Mouse (Mus musculus): ENCODE data around the gene Gper1. TPM values are rescaled to one million over a fixed set of nuclear protein-coding genes. Genes with fewer than 3 reads are reported as not detected.
A peak's percentile ranks its signal among the peaks of the same experiment; 100 is the strongest.

Gene Gper1
- polyA plus RNA-seq, 1 experiment = 5.7 TPM

GRCm38 (mm10) chr5:139441726-139442018, 18.7 kb downstream of the Gper1 start:
- DNase-seq (ENCODE audit: extremely low spot score in 1 of 2, low spot score in 1 of 2) = no peak

DNA sequence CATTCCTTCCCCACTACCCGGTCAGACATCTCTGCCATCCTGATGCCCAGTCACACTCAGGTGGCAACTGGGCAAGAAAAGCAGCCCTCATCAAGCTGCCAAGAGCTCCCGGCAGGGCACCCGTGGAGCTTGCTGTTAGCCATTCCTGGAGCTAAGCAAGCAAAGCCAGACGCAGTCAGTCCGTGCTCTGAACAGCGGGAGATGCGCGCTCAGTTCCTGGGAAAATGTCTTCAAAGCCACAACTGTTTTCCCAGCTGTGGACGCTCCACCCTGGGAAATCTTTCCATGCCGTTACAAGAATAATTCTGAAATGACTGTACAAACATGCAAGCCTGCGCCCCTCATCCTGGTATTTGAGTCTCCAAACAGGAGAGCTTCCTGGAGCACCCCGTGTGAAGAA, 19.5 kb downstream of the Gper1 start:
- no peak for DNase-seq (ENCODE audit: extremely low spot score in 1 of 2, low spot score in 1 of 2)

DNA sequence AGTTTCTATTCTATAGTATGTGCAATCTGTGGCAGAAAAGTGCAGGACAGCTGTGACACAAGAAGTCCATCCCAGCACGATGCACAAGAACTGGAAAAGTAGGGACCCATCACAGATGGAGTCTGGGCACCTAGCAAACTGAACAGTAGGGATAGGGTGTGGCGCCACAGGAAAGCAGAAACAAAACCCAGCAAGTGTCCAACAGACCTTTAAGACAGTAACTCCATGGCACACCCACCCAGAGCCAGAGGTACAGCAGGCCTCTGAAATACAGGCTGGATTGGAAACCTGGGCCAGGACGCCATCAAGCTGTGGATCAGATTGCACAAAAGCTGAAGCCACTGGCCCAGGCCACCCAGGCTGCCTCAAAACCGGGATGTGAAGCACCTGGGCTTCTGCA, 20.0 kb downstream of the Gper1 start:
- DNase-seq (ENCODE audit: extremely low spot score in 1 of 2, low spot score in 1 of 2) = no peak

DNA sequence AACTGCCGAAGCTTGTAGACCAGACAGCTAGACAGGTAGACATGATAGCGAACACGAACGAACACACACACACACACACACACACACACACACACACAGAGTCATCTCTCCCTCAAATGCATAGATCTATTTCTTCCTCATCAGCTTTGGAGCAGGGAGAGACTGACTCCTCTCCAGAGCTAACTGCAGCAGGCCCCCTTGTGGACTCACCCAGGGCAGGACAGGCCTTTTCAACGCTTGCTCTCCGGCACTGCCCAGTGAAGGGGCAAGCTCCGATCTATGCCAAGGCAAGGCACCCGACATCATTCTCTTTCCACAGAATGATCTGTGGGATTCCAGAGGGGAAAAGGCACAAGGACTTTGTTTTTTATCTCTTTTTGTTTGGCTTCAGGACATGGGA, 22.3 kb downstream of the Gper1 start:
- DNase-seq (ENCODE audit: extremely low spot score in 1 of 2, low spot score in 1 of 2) = no peak

DNA sequence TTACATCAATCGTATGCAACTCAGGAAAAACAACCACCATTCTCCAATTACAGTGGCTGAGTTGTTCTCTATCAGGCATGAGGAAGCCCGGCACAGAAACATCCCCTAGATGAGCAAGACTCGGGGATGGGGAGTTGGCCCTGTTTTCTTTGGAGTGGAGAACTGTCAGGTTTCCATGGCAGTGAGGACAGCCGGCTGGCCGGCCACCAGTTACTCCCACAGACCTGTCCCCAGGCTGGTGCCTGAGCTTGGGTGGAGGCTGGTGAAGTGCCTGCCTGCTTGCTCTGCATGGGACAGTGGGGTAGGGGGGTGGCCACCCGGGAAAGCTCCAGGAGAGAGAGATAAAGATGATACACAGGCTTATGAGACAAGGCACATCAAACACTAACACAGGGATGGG, 25.1 kb downstream of the Gper1 start:
- DNase-seq (ENCODE audit: extremely low spot score in 1 of 2, low spot score in 1 of 2) = no peak

DNA sequence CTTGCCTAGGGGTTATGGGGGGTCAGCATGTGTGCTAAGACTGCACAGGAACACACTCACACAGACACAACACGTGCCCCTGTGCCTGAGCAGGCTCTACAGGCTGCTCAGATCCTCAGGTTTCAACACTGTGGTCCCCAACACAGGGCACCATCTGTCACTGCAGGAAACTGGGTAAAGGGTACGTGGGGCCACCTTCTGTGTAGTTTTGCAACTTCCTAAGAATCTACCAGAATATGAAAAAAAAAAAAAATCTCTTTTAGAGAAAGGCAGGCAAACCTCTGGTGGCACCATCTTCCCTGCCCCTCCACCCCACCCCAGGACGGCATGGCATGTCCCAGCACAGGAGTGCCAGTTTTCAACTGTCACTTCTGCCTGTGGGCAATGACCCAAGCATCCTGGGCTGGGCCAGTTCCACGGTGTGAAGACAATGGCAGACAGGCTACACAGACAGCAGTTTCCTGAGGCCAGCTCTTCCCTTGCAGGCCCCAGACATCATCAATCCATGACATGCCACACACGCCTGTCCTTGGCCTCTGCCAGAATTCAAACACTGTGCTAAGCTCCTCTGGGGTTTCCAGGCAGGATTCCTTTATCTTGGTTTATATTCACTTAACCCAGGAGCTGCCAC, 26.3 kb downstream of the Gper1 start:
- DNase-seq (ENCODE audit: extremely low spot score in 1 of 2, low spot score in 1 of 2) = no peak

- DNase-seq (ENCODE audit: extremely low spot score in 1 of 2, low spot score in 1 of 2) = no peak
Observed at GRCm38 (mm10) chr5:139449926-139450325, 27.0 kb downstream of the Gper1 start.

DNA sequence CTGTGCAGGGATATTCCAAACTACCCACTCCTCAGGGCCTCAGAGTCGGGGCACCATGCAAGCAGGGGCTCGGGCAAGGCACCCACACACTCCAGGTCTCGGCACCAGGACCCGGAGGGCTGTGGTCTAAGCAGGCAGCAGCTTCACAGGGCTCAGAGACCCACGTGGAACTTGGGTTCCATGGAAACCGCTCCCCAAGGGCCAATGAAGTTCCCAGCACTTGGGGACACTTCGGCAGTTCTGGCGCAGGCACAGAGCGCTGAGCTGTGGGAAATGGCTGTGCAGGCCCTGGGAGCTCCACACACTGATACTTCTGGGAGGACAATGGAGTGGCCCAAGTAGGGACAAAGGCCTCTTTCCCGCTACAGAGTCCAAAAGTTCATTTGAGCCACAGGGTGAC, 30.1 kb downstream of the Gper1 start:
- no peak for DNase-seq (ENCODE audit: extremely low spot score in 1 of 2, low spot score in 1 of 2)

DNA sequence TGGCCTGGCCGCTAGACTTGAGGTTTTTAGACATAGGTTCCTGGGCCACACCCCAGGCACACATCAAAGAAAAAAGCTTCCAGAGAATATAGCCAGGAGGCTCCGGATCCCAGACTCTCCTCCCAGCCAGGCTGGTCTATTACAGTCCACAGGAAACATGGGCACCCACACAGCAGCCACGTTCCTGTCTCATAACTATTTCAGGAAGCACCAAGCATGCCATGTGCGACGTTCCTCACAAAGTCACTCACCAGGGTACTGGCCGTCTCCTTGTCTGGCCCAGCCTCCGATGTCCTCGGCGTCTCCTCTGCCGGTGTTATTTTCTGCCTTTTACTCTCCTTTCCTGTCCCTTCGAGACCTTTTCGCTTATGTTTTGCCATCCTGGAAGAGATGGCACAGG, 32.2 kb downstream of the Gper1 start:
- DNase-seq (ENCODE audit: extremely low spot score in 1 of 2, low spot score in 1 of 2) = peak; percentile 42 to 66

DNA sequence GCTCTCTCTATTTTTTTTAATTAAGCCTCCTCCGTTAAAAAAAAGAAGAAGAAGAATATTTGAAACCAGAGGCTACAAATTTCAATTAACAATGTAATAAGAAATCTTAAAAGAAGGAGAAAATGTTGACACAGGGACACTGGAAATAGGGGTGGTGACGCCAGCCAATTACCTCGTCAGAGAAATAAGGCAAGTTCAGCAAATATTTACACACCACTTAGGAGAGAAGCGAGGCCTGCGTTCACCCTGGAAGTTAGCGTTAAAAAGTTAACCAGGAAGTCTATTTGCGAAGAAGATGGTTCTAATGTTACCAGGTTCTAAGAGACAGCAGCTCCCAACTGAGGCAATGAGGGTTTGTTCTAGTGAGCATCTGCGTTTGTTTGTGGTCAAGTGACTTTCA, 34.3 kb downstream of the Gper1 start:
- DNase-seq (ENCODE audit: extremely low spot score in 1 of 2, low spot score in 1 of 2) = no peak

GRCm38 (mm10) chr5:139459938-139460337, 37.0 kb downstream of the Gper1 start:
- no peak for DNase-seq (ENCODE audit: extremely low spot score in 1 of 2, low spot score in 1 of 2)

- DNase-seq (ENCODE audit: extremely low spot score in 1 of 2, low spot score in 1 of 2) = peak; percentile 95 to 99
Observed at GRCm38 (mm10) chr5:139460384-139461067, 37.6 kb downstream of the Gper1 start, which contains the start of gene 3110082I17Rik. Gene 3110082I17Rik, minus strand, starts transcription at chr5:139460527.

DNA sequence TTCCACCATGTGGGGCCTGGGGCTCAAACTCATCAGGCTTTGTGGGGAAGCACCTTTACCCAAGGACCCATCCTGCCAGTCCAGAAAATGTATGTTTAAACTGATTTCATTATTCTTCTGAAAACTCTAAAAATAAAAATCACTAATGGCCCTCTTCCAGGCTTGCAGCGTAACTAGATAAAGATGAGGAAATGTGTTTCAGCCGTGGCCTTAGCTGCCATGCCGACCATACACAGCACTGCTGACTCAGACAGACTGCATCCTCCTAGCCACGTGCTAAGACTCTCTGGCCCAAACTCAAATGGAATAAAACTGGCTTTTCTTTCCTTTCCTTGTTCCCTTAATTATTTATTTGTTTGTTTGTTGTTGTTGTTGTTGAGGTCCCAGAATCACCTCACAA, 41.9 kb downstream of the Gper1 start:
- no peak for DNase-seq (ENCODE audit: extremely low spot score in 1 of 2, low spot score in 1 of 2)

DNA sequence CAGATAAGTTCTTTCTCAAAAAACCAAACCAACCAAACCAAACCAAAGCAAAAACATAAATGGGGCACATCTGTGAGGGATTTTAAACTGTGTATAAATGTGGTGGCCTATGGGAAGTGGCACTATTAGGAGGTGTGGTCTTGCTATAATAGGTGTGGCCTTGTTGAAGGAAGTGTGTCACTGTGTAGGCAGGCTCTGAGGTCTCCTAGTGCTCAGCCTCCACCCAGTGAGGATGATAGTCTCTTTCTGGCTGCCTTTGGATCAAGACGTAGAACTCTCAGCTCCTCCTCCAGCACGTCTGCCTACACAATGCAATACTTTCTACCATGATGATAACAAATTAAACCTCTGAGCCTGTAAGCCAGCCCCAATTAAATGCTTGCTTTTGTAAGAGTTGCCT, 43.4 kb downstream of the Gper1 start:
- no peak for DNase-seq (ENCODE audit: extremely low spot score in 1 of 2, low spot score in 1 of 2)

DNA sequence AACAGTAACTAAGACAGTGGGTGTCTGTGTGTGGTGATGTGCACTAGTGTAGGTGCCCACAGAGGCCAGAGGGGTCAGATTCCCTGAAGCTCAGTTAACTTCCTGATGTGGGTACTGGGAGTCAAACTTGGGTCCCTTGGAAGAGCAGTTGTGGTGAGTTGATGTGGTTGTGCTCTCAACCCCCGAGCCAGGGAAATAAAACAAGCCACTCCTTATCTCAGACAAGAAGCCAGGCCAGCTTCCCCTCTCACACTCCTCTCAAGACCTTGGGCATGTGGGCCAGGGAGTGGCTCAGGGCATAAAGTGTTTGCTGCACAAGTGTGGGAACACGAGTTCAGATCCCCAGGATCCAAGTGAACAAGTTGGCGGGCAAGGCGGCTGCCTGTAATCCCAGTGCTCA, 43.9 kb downstream of the Gper1 start:
- DNase-seq (ENCODE audit: extremely low spot score in 1 of 2, low spot score in 1 of 2) = no peak

DNA sequence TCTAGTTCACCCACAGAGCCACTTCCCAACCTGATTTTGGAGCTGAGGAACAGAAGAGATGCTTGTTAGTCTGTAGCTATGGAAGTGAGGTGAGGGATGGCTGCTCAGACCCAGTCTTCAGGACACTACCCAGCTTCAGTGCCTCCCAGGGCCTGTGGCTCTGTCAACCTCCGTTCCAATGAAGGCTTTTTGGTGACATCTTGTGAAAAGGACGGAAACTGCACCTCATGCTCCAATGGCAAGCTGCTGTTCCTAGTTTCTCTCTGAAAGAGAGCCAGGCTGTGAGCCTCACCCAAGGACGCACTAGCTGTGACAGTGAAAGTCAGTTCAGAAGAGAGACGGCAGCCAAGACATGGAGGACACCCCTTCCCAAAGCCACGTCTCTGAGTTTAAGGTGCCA, 45.0 kb downstream of the Gper1 start:
- DNase-seq (ENCODE audit: extremely low spot score in 1 of 2, low spot score in 1 of 2) = peak in 1 of 2 experiments; percentile 70

DNA sequence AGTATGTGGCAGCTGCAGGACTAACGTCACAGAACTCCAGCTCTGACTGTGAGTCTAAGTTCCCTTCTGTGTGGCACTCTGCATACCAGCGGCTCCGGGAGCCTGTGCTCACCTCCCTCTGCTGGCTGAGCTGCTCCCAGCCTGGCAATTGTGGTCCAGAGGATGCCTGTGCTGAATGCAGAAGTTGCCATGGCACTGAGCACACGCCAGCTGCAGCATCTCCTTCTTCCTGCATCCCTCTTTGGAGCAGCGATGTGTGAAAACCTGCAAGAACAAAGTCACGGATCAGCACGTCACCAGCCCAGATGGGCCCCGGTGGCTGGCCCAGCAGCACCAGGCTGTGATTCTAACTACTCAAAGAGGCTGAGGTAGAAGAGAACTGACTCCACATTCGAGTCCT, 51.8 kb downstream of the Gper1 start:
- peak; percentile 46 to 54 for DNase-seq (ENCODE audit: extremely low spot score in 1 of 2, low spot score in 1 of 2)

Other genes starting within 250 kb of the Gper1 start
- 102 and 115 TPM in 2 replicates for gene Sun1, start 222.5 kb upstream of the Gper1 start, polyA plus RNA-seq (2012; rRNA removed)
- gene Get4, start 170.8 kb upstream of the Gper1 start, polyA plus RNA-seq (2012; rRNA removed) = 81.8 and 91.6 TPM in 2 replicates
- 178 and 201 TPM in 2 replicates for gene Adap1, start 97.5 kb upstream of the Gper1 start, polyA plus RNA-seq (2012; rRNA removed)
- 93.5 and 97.3 TPM in 2 replicates for gene Cox19, start 71.7 kb upstream of the Gper1 start, polyA plus RNA-seq (2012; rRNA removed)
- gene Cyp2w1, start 70.5 kb upstream of the Gper1 start, polyA plus RNA-seq (2012; rRNA removed) = not detected in 2 replicates
- gene Gpr146, start 45.5 kb upstream of the Gper1 start, polyA plus RNA-seq (2012; rRNA removed) = 12.0 and 15.2 TPM in 2 replicates
- 0.42 and 0.44 TPM in 2 replicates for gene C130050O18Rik, start 17.9 kb upstream of the Gper1 start, polyA plus RNA-seq (2012; rRNA removed)
- gene 3110082I17Rik, start 37.4 kb downstream of the Gper1 start, polyA plus RNA-seq (2012; rRNA removed) = 13.6 and 14.7 TPM in 2 replicates
- 45.4 and 49.0 TPM in 2 replicates for gene Zfand2a, start 61.4 kb downstream of the Gper1 start, polyA plus RNA-seq (2012; rRNA removed)
- 0.08 and 0.44 TPM in 2 replicates for gene Uncx, start 120.3 kb downstream of the Gper1 start, polyA plus RNA-seq (2012; rRNA removed)